Mouse (Mus musculus) CH12.LX (cell line): ENCODE data around the gene Ect2l. TPM values are rescaled to one million over a fixed set of nuclear protein-coding genes. Genes with fewer than 3 reads are reported as not detected.

Experiments
- DNase-seq: peaks from one replicate; pipeline ENCODE4 v3.0.0-alpha.2; 2013; ENCODE audit errors: extremely low read depth
- H3K27ac ChIP-seq: 2 replicates; pipeline ENCODE4 v1.5.1; 2012; ENCODE audit warnings: low read depth, mild to moderate bottlenecking, control low read depth, moderate library complexity; ENCODE audit not compliant: insufficient read depth
- H3K27me3 ChIP-seq: replicated peaks from 2 replicates; pipeline ENCODE3; 2012; ENCODE audit warnings: inconsistent platforms
- H3K36me3 ChIP-seq, 2 experiments: replicated peaks in 1 of 2; 2 replicates each; pipeline versions ENCODE3 to v1.6.1; 2012; ENCODE audit warnings: inconsistent platforms in 1 of 2, low read length in 1 of 2, mild to moderate bottlenecking in 1 of 2, mixed read lengths in 1 of 2, moderate library complexity in 1 of 2; ENCODE audit not compliant: control insufficient read depth in 1 of 2, insufficient read depth in 1 of 2
- H3K4me1 ChIP-seq, 2 experiments: 2 replicates each; pipeline ENCODE4 v1.6.1; 2012; ENCODE audit warnings: inconsistent platforms in 1 of 2, moderate library complexity in 1 of 2; ENCODE audit not compliant: insufficient read depth in 2 of 2, control insufficient read depth in 1 of 2
- H3K4me2 ChIP-seq: 2 replicates; pipeline ENCODE4 v1.6.1; 2012; ENCODE audit warnings: low read depth, mild to moderate bottlenecking, control low read depth; ENCODE audit not compliant: poor library complexity, insufficient read depth, severe bottlenecking
- H3K4me3 ChIP-seq, 3 experiments: fragments of 150-350 bp in 1 of 3; sonication (generic) in 1 of 3; replicated peaks in 1 of 3; 2 replicates each; pipeline versions ENCODE3 to v1.5.1; 2011 to 2012; ENCODE audit warnings: low read depth in 2 of 3, low read length in 2 of 3, mild to moderate bottlenecking in 2 of 3, moderate library complexity in 2 of 3, control low read depth in 1 of 3, improper control_type of control experiment in 1 of 3, inconsistent platforms in 1 of 3, mixed read lengths in 1 of 3; ENCODE audit not compliant: poor library complexity in 1 of 3
- H3K79me2 ChIP-seq: replicated peaks from 2 replicates; pipeline ENCODE4 v1.6.1; 2012; ENCODE audit warnings: mild to moderate bottlenecking, moderate library complexity; ENCODE audit not compliant: control insufficient read depth, poor library complexity, insufficient read depth, severe bottlenecking; ENCODE audit errors: extremely low read depth
- H3K9ac ChIP-seq: 2 replicates; pipeline ENCODE4 v1.6.1; 2012; ENCODE audit warnings: low read depth, mild to moderate bottlenecking, control low read depth, moderate library complexity; ENCODE audit not compliant: insufficient read depth
- H3K9me3 ChIP-seq: replicated peaks from 2 replicates; pipeline ENCODE3; 2012; ENCODE audit warnings: low read length, inconsistent platforms, mixed read lengths
- CHD1 ChIP-seq: IDR thresholded peaks from 2 replicates; pipeline ENCODE4 v1.6.1; 2012; ENCODE audit warnings: low read depth, low read length, improper control_type of control experiment, inconsistent platforms
- CHD2 ChIP-seq: IDR thresholded peaks from 2 replicates; pipeline ENCODE4 v1.6.1; 2011; ENCODE audit warnings: low read length, improper control_type of control experiment
- ELF1 ChIP-seq: IDR thresholded peaks from 2 replicates; pipeline ENCODE4 v1.6.1; 2014; ENCODE audit warnings: low read depth, mild to moderate bottlenecking, inconsistent platforms, low read length, improper control_type of control experiment
- EP300 ChIP-seq: IDR thresholded peaks from 2 replicates; pipeline ENCODE4 v1.6.1; 2011; ENCODE audit warnings: low read length, improper control_type of control experiment
- GABPA ChIP-seq: IDR thresholded peaks from 2 replicates; pipeline ENCODE4 v1.6.1; 2012; ENCODE audit warnings: low read depth, low read length, improper control_type of control experiment, inconsistent platforms; ENCODE audit not compliant: insufficient replicate concordance
- HCFC1 ChIP-seq: IDR thresholded peaks from 2 replicates; pipeline ENCODE4 v1.6.1; 2012; ENCODE audit warnings: low read depth, mild to moderate bottlenecking, inconsistent platforms, low read length, improper control_type of control experiment
- JUN ChIP-seq: IDR thresholded peaks from 2 replicates; pipeline ENCODE4 v1.6.1; 2011; ENCODE audit warnings: low read depth, mild to moderate bottlenecking, low read length, improper control_type of control experiment, moderate library complexity; ENCODE audit not compliant: insufficient read depth
- MAZ ChIP-seq: IDR thresholded peaks from 2 replicates; pipeline ENCODE4 v1.6.1; 2012; ENCODE audit warnings: low read depth, mild to moderate bottlenecking, inconsistent platforms, low read length, improper control_type of control experiment, moderate library complexity
- MYC ChIP-seq: IDR thresholded peaks from 2 replicates; pipeline ENCODE4 v1.6.1; 2011; ENCODE audit warnings: low read depth, mild to moderate bottlenecking, improper control_type of control experiment, low read length
- PAX5 ChIP-seq: IDR thresholded peaks from 2 replicates; pipeline ENCODE4 v1.6.1; 2012; ENCODE audit warnings: low read length, inconsistent platforms, mixed read lengths
- POLR2AphosphoS2 ChIP-seq: IDR thresholded peaks from 2 replicates; pipeline ENCODE4 v1.6.1; 2011; ENCODE audit warnings: low read depth, low read length, improper control_type of control experiment
- RCOR1 ChIP-seq: conservative IDR thresholded peaks from 2 replicates; pipeline ENCODE4 v1.6.1; 2012; ENCODE audit warnings: low read depth, mild to moderate bottlenecking, inconsistent platforms, low read length, improper control_type of control experiment
- SMC3 ChIP-seq: IDR thresholded peaks from 2 replicates; pipeline ENCODE4 v1.6.1; 2011; ENCODE audit warnings: low read depth, low read length, improper control_type of control experiment
- TCF12 ChIP-seq: IDR thresholded peaks from 2 replicates; pipeline ENCODE4 v1.6.1; 2014; ENCODE audit warnings: low read depth, mild to moderate bottlenecking, inconsistent platforms, low read length, improper control_type of control experiment
- UBTF ChIP-seq: IDR thresholded peaks from 2 replicates; pipeline ENCODE4 v1.6.1; 2012; ENCODE audit warnings: low read depth, mild to moderate bottlenecking, inconsistent platforms, low read length, improper control_type of control experiment, moderate library complexity
- USF1 ChIP-seq: IDR thresholded peaks from 2 replicates; pipeline ENCODE4 v1.6.1; 2014; ENCODE audit warnings: low read depth, mild to moderate bottlenecking, inconsistent platforms, low read length, improper control_type of control experiment
- ZC3H11A ChIP-seq: IDR thresholded peaks from 2 replicates; pipeline ENCODE4 v1.6.1; 2012; ENCODE audit warnings: low read depth, mild to moderate bottlenecking, inconsistent platforms, low read length, improper control_type of control experiment
- ZKSCAN1 ChIP-seq: IDR thresholded peaks from 2 replicates; pipeline ENCODE4 v1.6.1; 2012; ENCODE audit warnings: low read depth, inconsistent platforms, low read length, improper control_type of control experiment, borderline replicate concordance
- dilution Hi-C: fragments of 300-500 bp; cut with MboI; formaldehyde crosslinking; loops from 2 replicates; pipeline ENCODE4 v1.14.3; 2020; ENCODE audit warnings: low sequenced_read_pairs; ENCODE audit not compliant: extremely low pct_unique_long_range_greater_than_20kb, extremely low pct_ligation_motif_present
- in situ Hi-C: fragments of 300-500 bp; cut with MboI; formaldehyde crosslinking; loops from 3 replicates; pipeline ENCODE4 v1.14.3; 2019; ENCODE audit warnings: low sequenced_read_pairs, low pct_ligation_motif_present, low pct_unique_long_range_greater_than_20kb, mixed read lengths
- polyA plus RNA-seq: library from polyadenylated mRNA; unstranded; fragments of >175 nt; gene quantifications from 2 replicates; pipeline ENCODE4 v1.2.1, GENCODE M21; 2012; ENCODE audit warnings: low read depth; ENCODE audit not compliant: insufficient read length
- total RNA-seq, 2 experiments: library from RNA; depleted of rRNA; stranded (reverse); fragments of 300-350 nt in 1 of 2; fragments of >200 nt in 1 of 2; gene quantifications; 2 replicates each; pipeline ENCODE4 v1.2.3; 2012 to 2014

Gene Ect2l
- total and polyA plus RNA-seq, 3 experiments: not detected

GRCm38 (mm10) chr10:18193221-18193620, 17.5 kb downstream of the Ect2l start:
- dilution Hi-C loops (no loop called here), in situ Hi-C loops (loop anchor here (10.0 kb wide), 3 partner anchors 138 to 458 kb away; partner anchors contain the start of gene Reps1)
- Histone ChIP-seq H3K4me3 (no peak overlapping the region), H3K27ac (no peak overlapping the region), H3K36me3 (no peaks in the 10 kb centered on the region), H3K79me2 (no peaks in the 10 kb centered on the region), H3K9ac (no peak overlapping the region), H3K9me3 (no peaks in the 10 kb centered on the region), H3K4me2 (no peak overlapping the region), H3K4me1 (peaks cover 2 to 7% of the 10 kb centered on the region in 2 experiments; a peak in 2 of 4 replicates), H3K27me3 (no peaks in the 10 kb centered on the region)
- TF ChIP-seq PAX5 (no peak), CHD2 (no peak), TCF12 (no peak), USF1 (no peak), CHD1 (no peak), POLR2AphosphoS2 (no peak), ZKSCAN1 (no peak), RCOR1 (no peak), EP300 (no peak), MAZ (no peak), HCFC1 (no peak), UBTF (no peak), ZC3H11A (no peak), JUN (no peak), SMC3 (no peak), MYC (no peak)
- DNase-seq: no peak

DNA sequence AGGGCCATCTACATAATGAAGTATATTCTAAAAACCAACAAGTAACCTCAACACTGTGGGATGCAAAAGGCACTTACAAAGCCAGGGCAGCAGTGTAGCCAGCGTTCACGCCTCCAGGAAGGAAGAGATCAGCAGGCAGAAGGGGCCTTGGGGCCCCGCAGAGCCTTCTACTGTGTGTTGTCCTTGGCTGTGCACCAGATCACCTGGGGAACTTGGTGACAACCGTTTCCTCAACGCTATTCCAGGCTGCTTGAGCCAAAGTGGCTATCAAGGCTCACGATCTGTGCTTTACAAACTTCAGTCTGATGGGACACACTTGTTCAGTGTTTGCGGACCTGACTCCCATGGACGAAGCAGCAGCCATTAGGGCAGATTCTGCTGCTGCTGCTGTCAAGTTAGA, 19.0 kb downstream of the Ect2l start:
- no peaks in the 10 kb centered on the region for H3K27me3 ChIP-seq
- no peaks in the 10 kb centered on the region for H3K79me2 ChIP-seq
- no peak overlapping the region for H3K27ac ChIP-seq
- no peaks in the 10 kb centered on the region for H3K9me3 ChIP-seq
- H3K4me3 ChIP-seq: no peak overlapping the region
- in situ Hi-C loops: loop anchor here (10.0 kb wide), 3 partner anchors 137 to 457 kb away; partner anchors contain the start of gene Reps1
- no peaks in the 10 kb centered on the region for H3K36me3 ChIP-seq
- no peak overlapping the region for H3K9ac ChIP-seq
- DNase-seq: no peak
- dilution Hi-C loops: no loop called here
- peaks cover 4 to 6% of the 10 kb centered on the region in 2 experiments; a peak in 2 of 4 replicates for H3K4me1 ChIP-seq
- TF ChIP-seq ELF1 (no peak), GABPA (no peak)
- no peak overlapping the region for H3K4me2 ChIP-seq
